Mouse (Mus musculus) frontal cortex, postnatal 14 days (tissue): ENCODE results near the gene Kdm4b.

Source experiments
- DNase-seq, 2 experiments: peaks; one replicate each; pipeline ENCODE4 v3.0.0; 2022; ENCODE audit warnings: low spot score in 2 of 2

Kdm4b gene

DNA sequence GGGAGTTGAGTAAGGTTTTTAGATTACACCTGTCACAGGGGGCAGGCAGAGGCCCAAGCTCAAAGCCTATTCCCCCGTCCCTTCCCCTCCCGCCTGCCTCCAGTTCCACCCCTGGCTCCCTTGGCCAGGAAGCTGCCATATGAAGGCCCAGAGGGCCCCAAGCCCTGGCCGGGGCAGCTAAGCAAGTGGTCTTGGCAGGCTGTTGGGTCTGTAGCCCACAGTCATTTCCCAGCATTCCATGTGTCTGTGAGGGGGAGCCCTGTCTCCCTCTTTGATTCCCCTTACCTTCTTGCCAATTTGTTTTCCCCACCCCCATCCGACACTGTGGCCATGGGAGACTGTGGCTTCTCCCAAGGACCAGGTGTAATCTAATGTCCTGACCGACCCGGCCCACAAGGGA, 116.5 kb downstream of the Kdm4b start:
- DNase-seq: no peak

DNA sequence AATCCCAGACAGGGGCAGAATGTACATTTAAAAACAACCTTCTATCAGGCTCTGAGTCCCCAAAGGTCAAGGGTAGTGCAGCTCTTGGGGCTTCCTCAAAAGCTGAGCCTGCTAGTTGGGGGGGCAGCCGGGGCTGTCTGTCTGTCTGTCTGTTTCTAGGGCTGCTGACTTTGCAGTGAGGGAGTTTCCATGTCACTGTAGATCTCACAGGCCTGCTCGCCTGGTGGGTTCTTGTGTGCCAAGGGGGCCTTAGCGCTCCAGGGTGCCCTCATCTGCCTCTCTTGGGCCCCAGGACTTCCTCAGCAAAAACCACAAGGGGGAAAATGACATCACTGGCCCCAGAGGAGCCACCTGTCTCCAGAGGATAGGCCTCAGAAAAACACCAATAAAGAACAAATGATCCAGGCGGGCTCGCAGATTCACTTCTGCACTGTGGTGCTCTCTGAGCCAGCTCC, 117.5 kb downstream of the Kdm4b start:
- DNase-seq: no peak

DNA sequence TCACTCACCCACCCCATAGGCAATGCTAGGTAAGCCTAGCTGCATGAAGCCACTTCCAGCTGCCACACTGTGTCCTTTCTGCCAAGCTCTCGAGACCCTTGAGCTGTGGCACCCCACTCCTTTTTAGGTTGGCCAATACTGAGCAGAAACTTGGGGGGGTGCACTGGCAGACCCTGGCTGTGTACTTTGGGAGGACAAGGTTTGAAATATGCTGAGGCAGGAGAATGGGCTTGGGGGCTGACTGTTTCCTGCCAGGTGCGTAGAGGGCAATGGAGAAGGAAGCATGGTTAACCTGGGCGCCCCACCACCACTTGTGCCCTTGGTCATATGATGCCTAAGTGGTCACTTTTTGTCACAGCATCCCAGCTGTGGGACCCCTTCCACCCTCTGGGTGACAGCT, 118.9 kb downstream of the Kdm4b start:
- DNase-seq: no peak

DNA sequence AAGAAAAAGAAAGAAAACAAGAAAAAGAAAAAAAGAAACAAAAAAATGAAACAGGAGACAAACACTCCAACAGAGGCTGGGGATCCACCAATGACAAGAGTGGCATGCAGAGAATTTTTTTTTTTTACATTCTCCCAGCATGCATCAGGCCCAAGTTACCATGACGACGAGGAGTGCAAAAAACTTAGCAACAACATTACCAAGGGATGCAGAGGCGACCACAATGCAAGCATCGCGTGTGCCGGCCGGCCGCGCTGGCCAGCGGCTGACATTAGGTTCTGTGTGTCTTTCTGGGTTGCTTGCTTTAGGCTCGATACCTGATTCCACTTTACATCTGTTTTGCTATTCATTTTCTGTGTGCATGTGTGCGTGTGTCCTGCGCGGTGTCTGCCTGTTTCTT, 119.5 kb downstream of the Kdm4b start:
- DNase-seq: no peak

DNA sequence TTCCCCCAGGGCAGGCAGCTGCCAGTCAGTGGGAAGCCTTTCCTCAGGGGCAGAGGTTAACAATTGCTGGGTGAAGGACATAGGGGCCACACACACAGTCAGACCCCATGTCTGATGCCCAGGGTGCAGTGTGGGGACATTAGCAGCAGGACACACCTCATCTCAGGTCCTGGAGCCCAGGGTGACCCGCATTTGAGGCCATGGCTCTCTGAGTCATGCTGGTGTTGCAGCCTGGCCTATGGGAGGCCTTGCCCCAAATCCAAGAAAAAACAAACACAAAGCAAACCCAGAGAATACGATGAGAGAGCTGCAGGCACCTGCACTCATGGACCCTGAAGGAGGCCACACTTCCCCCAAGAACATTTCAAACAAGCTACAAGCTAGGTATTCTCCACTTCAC, 121.9 kb downstream of the Kdm4b start:
- DNase-seq: no peak
